Mouse (Mus musculus) hindlimb bud, embryonic 11.5 days (tissue): ENCODE results near the gene Cadm2.

ENCODE experiments used
- DNase-seq: peaks from one replicate; pipeline ENCODE4 v3.0.0-alpha.2; 2012; ENCODE audit warnings: low read depth, low spot score; ENCODE audit errors: extremely low spot score

The Cadm2 gene

DNA sequence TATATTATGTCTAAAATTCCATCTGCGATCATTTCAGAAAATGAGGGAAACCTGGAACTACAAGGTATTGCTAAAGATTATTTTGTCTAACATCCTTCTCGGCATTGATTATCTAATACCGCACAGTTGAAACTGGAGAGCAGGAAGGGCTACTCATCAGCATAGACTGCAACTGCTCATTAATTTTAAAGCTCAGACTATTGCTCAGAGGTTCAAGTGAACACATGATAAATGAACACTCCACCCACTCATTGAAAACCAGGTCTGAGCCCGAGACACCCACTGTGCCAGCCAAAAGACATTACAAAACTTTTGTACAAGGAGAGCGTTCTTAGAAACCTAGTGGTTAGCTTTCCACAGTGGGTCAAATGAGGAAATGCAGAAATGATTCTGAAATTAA lies 652.4 kb downstream of the Cadm2 start:
- DNase-seq = no peak

DNA sequence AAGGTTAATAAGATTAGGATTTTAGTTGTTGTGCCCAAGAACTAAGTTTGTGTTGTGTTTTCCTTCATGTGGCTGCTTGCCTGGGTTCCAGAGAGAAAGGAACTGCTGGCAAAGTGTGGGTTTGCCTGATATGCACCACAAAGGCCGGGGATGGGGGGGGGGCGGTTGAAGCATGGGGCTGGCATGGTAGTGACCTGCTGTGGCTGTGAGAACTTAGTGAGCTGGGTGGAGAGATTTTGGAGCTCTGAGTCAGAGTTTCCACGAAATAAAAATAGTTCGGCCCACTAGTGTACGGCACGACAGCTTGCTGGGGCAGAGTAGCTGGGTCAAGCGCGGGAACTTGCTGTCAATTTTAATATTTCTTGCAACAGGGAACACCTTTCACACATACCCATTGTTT lies 653.0 kb downstream of the Cadm2 start:
- no peak for DNase-seq

DNA sequence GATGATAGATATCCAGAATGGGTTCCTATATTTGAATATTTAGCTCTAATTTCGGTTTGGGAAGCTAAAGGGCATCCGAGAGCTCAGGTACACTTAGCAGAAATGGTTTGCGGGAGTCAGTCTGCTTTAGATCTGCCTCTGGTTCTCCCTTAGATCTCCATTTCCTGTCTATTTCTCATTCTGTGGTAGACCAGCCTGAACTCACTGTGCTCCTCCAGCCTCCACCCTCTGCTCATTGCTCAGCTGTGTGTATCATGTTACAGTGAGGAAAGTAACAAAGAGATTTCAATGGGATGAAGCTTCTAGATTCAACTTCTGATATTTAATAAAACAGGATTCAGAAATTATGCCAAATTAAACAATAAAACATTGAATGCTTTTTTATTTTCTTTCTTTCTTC lies 661.6 kb downstream of the Cadm2 start:
- DNase-seq = no peak

DNA sequence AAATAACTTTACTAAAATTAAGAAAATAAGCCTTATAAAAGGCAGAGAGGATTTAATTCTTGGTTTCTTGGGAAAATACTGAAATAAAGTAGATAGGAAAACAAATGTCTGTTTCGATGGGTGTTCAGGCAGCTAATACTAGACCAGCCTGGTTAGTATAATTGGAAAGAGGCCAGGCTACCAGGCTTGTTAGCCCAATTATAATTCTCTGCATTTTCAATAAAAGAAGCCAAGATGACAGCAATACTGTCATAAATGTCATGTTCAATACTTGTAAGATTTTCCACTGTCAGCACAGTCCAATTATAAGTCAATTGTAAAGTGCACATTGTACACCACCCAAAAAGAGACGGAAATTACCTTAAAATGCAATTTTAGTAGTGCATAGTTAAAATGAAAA lies 664.8 kb downstream of the Cadm2 start:
- DNase-seq = no peak

DNA sequence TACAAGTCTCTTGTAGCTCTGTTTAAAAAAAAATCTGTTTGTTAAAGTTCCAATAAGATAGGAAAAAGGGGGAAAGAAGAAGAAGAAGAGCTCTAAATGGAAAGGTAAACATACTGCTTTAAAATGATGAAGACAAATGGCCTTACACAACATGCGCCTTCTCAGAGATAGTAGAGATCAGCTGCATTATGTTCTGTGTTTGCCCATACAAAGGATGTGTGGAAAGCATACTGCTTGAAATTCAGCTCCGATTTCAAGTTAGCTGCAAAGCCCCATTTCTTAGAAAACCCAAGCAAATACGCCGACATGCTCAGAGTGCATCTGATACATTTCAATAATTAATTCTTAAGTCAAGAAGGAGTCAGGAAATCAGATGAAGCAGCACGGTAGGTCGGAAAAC lies 684.4 kb downstream of the Cadm2 start:
- no peak for DNase-seq

DNA sequence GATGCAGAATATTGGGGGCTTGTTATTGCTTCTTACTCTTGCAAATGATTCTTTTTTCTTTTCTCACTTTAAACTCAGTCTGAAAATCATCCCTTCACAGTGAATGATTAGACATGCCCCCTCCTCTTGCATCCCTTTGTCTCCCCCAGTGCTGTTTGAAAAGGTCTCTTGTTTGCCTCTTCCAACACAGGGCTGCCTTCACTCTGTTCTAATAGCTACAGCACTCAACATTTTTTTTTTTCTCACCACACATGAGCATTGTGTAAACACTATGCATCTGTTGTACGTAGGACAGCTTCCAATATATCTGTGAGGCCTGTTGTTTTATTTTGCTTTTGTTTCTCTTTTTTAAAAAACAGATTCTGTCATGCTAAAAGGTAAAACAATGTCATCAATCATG lies 695.2 kb downstream of the Cadm2 start:
- DNase-seq = no peak

DNA sequence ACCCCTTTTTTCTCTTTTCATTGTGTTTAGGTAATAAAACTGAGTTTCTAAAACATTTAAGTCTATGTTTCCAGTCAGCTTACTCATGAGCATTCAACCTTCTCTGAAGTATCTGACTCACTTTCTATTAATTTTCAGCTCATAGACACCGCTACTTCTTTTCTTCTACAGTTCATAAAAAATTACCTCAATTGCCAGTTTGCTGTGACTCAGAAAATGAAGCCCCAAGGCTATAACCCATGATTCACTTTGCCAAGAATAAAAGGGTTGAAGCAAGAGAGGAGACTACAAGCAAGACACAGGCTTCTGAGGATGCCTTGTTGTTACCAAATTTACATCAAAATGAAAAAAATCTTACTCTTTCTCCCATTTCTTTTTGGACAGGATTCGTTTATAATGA lies 698.0 kb downstream of the Cadm2 start:
- no peak for DNase-seq

DNA sequence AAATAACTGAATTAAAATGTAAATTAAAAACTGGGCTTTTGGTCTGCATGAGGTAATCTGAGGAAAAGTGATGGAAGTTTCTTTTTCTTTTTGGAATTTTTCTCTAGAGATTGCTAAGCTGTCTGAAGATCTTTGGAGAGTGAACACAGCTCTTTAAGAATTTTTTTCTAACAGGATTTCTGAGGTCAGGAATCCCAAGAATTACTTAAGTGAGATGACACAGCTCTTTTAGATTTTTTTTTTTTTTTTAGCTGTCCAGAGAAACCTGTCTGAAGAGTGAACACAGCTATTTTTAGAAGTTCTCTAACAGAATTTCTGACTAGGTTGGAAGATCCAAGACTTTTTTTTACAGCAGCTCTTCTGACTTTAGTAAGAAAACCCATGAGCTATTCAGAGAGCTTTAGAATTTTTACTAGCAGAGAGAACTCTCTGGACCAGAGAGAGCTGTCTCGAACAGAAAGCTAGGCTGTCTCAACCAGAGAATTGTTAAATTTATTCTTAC lies 699.2 kb downstream of the Cadm2 start:
- DNase-seq = no peak

DNA sequence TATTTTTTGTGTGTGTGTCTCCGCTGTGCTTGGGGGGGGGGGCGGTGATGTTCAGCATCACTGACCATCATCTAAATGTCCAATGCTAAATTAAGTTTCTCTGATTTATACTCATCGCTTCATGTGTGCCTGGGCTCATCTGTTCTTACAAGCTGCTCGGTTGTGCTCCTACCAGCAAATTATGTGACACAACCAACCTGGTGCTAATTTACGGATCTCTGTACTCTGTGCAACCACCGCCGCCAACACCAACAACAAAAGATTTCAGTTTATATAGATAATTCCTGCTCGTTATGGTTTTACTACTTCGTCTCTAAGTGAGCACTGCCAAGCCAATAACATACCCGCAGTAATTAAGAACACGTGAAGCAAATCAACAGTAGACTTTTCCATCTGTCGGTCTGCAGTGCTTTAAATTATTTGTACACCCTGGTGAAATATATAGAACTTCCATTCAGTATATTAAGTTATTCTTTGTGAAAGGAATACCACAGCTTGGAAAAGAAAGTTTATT lies 700.8 kb downstream of the Cadm2 start:
- peak; percentile 33 for DNase-seq

DNA sequence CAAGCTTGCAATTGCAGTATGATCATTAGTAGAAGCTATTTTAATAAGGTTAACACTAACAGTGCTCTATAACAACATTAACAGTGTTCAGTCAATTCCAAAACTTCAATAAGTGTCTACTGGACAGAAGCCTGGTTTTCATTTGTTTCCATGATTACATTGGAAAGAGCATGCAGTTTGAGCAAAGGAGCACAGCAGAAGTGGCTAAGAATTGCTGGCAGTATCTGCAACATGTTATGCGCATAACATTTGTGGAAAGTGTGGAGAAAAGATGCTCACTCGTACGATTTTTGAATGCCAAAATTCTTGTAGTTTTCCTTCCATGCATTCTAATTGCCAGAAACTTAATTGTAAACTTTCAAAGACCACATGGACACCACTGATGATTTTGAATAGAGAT lies 718.9 kb downstream of the Cadm2 start:
- no peak for DNase-seq

DNA sequence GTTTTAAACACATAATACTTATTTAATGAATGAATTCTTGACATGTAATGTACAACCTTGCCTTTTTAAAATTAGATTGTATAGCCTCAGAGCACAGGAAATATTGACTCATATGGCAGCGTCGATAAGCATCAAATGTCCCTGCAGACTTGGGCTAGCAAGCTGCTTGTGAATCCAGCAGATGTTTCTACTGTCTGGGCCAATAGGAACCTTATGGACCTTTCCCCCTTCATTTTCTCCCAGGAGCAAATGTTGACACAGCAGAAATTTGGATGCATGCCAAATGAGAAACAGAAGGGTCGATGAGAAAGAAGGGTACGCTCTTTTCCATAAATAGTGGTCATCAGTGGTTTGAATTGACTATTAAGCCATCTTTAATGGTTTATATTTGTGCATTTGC lies 720.0 kb downstream of the Cadm2 start:
- DNase-seq = no peak

DNA sequence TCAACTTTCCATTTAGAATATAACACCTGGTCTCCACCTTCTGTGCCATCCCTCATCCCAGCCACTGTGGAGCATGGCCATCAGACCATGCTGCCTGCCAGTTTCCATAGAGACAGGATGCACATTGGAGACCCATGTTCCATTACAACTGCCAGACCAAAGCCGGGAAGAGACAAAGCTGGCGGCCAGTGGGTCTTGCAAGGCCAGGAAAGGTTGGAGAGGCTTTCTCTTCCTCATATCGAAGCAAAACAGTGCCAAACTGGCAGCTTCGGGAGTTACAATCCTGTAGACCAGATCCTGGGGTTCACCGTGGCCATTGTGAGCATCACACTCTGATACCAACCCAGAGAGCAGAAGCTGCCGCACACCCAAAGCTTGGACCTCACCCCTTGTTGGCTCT lies 728.3 kb downstream of the Cadm2 start:
- no peak for DNase-seq

DNA sequence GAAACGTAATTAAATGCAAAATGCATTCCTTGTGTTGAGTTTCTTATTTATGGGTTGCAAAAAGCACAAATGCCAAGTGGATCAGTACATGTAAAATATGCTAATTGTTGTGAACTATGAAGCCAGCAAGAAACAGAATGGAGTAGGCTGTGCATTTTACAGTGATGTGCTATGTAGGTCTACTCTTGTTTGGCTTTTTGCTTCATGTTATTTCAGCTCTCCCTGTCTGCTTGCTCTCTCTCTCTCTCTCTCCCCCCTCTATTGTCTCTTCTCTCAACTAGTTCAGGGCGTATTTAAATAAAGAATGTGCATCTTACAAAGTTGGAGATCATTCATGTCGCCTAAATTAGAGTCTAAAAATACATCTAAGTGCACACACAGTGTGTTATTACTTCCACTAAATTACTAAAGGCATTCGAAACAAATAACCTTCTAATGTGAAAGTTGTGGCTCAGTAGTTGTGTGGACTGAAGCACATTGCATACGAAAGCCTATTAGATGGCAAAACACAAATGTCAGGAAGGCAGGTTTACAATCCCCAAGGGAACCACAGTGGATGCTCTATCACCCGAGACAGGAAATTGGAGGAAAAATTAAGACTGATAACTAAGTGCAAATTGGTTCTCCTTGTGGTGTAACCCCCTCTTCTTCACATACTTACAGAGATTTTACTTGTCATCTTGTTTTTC lies 729.0 kb downstream of the Cadm2 start:
- DNase-seq = no peak

DNA sequence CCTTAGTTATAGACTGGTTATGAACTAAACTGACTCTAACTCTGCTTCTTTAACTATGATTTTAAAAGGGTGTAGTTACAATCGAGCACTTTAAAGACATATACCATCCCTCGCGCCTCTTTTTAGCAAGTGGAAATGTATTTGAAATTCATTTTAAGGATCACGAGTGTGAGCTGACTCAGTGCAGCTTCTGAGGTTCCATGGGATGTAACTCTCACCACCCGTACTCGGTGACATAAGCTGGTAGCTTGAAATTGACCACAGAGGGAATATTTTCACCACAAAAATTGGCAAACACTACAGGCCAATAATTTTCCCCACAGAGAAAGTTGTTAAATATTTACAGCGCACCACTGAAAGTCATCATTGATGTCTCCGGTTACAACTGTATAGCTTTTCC lies 730.8 kb downstream of the Cadm2 start:
- DNase-seq = no peak

DNA sequence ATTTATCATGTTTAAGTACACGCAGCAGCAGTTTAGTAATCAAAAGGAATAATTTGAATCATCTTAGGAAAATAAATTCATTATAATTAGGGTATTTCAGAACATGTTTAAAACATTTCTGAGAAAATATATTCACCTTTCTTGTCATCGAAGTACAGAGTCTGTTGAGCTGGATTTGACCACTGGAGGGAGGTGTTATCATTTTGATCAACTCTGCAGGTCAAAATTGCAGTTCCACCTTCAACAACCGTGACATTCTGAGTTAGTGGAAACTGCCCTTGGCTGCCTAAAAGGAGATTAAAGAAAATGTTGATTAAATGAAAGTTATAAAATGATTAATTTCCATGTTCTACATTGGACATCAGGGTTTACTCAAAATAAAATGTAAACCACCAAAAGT lies 738.1 kb downstream of the Cadm2 start:
- no peak for DNase-seq

DNA sequence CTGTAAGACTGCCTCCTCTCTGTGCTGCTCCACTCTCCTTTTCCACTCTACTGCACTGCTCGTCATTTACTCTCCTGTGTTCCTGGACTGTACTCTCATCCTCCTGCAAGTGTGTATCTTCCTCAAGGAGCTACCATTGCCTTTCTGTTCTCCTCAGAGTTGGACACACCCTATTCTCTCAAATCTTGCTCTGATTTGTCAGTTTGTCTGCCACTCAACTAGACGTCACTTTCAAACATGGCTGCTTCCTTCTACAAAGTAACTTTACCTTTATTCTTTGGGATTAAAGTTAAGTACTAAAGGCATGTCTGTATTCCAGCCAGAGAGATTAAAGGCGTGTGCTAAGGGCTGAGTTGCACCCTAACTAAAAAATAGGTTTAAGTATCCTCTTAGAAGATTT lies 749.5 kb downstream of the Cadm2 start:
- DNase-seq = no peak

DNA sequence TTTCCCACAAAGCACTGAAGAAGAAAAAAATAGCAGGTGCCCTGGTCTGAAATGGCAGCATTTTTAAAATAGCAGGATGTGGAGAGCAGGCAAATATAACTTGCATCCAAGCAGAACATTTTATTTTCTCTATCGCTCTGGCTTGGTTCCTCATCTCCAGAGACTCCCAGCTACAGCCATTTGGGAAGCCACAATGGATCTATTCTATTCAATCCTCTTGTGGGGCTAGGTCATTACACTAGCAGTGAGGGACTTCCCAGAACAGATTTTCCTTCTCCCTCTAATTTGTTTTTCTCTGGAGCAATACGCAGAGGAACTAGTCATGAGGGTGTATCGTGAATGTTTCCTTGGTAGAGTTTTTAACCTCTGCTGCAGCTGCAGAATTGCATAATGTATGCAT lies 769.7 kb downstream of the Cadm2 start:
- no peak for DNase-seq

DNA sequence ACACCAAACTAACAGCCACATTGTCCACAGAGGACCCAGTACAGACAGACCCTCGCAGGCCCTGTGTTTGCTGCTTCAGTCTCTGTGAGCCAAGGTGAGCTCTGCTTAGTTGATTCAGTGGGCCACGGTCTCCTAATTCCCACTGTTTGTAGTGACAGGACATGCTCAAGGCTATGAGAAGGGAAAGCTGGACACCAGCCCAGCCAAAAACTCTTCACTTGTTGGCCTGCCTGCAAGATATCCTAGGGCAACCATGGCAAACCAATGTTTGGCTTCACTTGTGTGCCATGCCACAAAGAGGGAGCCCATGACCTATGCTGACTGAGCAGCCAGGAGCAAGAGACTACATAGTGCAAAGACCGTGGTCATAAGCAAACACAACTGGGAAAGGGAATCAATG lies 795.8 kb downstream of the Cadm2 start:
- DNase-seq = no peak

DNA sequence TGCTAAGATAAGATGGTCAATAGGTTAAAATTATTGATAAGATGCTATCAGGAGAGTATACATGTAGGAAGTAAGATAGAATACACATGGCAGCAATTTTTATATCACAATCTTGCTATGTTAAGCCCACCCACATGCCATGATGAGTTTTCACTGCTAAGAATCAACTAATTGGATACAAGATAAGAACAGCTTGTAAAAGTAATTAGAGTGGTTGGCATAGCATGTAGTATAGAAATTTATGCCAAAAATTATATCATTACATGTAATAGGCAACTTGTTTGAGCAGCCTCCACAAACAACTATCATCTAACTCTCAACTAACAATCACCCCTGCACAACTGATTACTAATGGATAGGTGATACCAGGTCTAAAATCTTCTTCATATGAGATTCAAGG lies 809.2 kb downstream of the Cadm2 start:
- DNase-seq = no peak

DNA sequence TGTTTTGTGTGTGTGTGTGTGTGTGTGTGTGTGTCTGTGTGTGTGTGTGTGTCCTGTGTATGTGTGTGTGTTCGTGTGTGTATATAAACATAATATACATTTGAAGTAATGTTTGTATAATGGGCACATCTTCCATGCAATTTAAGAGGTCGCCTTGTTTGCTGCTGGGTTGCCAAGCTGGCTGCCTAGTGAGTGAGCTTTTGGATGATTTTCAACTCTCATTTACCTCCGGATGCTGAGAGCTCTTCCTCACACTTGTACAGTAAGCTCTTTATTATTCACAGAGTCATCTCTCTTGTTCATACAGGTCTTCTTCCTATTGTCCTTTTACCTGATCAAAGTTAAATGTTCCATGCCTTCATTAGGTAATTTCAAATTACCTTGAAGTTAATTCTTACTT lies 822.5 kb downstream of the Cadm2 start:
- DNase-seq = no peak

DNA sequence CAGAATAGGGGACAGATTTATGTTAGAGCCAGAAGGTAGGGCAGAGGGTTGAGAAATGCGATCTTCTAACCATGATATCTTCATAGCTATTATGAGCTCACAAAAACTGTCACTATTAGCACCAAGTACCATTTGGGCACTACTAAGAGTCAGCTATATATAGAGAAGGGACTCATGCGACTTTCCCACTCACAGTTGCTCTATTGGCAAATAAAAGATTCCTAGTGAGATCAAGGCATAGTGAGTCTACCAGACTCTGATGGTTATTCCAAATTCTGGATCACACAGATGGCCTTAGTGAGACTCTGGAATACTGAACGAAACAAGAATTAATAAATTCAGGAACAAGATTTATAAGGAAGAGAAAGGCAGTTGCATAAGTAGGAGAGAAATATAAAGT lies 827.6 kb downstream of the Cadm2 start:
- no peak for DNase-seq

DNA sequence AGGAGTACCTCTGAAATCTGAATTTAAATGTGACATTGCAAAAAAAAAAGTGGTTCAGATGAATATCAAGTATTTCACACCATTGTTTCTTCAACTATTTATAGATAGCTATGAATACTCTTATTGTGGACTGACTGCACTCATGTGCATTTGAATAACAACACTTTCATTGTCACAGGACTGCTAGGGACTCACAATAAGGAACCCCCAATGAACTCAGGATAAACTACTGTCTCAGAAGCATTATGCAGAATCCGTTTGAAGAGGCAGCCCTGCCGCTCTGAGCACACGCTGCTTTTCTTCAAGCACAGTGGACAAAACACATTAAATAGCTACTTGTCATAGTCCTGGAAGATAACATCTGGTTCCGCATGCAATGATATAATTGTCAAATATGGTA lies 848.8 kb downstream of the Cadm2 start:
- no peak for DNase-seq

DNA sequence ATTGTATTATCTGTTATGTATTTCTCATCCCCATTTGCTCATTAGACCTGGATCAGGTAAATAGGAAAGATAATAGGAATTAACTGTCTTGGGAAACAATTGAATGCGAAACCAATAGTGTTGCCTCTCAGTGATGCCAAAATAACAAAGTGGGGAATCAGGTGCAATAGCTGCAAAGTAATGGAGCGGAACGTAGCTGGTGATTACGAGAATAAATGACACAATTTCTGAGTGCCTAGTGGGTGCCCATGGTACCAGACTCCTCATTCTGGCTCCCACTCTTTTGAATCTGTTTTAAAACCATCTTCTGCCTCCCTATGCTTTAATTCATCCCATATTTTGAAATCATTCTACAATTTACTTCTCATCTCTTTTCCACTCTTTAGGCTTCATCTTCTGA lies 851.2 kb downstream of the Cadm2 start:
- no peak for DNase-seq
